Mouse (Mus musculus): ENCODE results near the gene Bspry.

The Bspry gene

DNA sequence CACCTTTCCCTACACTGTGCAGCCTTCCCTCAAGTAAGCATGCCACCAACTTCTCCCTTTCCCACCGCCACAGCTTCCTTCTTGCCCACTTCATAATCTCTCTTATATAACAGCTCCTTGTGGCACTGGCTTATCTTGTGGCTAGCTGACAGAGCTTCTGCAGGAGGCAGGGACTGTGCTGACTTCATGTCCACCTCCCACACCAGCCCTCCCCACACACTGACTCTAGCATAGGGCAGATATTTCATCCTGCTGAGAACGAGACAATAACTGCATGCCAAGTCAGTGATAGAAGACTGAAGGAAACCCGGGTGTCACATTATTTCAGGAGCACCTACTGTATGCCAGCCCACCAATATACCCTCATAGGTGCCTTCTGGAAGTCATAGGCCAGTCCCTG, 35.6 kb downstream of the Bspry start:
- DNase-seq (ENCODE audit: low spot score in 2 of 2), result peak in 1 of 2 experiments; percentile 32

DNA sequence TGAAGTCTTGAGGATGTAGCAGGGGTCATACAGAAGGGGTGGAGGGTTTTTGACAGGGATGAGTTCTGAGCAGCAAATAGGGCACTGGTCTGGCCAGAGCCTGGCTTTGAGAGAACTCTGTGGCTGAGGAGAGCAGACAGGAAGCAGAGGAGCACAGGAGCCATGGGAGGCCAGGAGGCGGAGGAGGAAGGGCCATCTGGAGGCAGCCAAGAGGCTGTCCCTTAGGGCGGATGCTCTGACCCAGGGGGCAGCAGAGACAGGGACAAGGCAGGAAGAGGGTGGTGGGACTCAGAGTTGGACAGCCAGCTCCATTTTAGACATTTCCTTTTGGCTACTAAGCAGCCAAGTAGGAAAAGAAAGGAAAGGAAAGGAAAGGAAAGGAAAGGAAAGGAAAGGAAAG, 36.2 kb downstream of the Bspry start:
- peak; percentile 34 to 38 for DNase-seq (ENCODE audit: low spot score in 2 of 2)

DNA sequence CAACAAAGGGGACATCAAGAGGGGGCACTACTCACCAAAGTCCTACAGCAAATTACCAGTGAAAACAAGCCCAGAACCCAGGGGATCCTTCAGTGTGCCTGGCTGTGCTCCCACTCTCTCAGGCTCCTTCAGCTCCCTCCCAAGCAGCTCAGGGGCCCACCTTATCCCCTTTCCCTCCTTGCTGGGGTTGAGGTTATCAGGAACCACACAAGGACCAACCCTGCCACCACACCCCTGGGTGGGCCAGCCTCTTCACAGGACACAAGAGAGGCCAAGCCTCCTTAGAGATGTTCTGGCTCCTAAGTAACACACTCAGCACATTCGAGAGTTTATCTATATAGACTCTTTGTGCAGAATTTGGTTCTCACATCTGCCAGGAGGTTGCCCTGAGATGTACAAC, 36.7 kb downstream of the Bspry start:
- peak; percentile 70 to 80 for DNase-seq (ENCODE audit: low spot score in 2 of 2)

DNA sequence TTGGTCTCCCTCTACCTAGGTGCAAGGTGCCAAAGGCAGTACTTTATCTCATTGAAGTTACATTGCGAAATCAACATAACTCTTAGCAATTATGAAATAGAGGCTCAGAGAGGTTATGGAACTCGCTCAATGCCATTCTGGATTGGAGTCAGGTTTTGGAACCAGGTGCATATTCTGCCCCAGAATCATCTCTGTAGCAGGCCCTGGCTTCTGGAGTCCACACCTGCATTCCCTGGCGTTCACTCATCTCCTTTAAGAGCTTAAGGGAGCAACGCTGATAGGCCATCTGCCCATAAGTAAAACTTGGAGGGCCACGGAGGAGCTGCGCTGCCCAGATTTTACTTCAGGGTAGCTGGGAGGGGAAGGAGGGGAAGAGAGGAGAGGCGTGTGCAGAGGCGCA, 37.2 kb downstream of the Bspry start:
- DNase-seq (ENCODE audit: low spot score in 2 of 2), result no peak

DNA sequence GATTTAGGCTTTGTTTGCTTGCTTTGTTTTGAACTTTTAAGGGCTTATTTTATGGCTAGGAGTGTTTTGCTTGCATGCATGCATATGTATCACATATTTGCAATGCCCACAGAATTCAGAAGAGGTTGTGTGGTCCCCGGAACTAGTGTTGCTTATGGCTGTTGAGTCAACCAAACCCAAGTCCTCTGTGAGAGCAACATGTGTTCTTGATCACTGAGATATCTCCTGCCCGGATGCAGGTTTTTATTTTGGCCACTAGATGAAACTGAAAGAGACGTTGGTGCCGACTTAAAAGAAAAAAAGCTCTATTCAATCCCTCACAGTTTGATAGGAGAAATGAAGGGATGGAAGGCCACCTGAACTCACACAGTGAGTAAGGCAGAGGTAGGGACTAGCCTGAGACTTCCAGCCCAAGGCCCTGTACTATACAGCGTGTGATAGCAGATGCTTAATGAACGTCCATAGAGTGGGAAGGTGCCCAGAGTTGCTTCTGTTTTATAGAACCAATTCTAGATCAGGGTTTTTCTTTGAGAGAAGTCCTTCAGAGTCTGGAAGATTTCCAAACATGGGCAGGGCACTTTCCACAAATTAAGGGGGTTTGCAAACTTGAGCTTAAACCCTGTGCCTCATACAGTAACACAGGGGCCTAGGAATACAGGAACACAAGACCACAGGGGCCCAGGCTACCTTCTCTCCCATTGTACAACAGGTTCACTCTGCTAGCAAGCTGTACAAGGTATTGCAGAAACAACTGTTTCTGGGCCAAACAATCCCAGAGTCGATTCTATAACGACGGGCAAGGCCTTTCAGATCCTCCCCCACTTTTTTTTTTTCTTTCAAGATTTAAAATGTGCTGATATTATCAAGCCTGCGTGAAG, 37.9 kb downstream of the Bspry start:
- DNase-seq (ENCODE audit: low spot score in 2 of 2), result no peak

DNA sequence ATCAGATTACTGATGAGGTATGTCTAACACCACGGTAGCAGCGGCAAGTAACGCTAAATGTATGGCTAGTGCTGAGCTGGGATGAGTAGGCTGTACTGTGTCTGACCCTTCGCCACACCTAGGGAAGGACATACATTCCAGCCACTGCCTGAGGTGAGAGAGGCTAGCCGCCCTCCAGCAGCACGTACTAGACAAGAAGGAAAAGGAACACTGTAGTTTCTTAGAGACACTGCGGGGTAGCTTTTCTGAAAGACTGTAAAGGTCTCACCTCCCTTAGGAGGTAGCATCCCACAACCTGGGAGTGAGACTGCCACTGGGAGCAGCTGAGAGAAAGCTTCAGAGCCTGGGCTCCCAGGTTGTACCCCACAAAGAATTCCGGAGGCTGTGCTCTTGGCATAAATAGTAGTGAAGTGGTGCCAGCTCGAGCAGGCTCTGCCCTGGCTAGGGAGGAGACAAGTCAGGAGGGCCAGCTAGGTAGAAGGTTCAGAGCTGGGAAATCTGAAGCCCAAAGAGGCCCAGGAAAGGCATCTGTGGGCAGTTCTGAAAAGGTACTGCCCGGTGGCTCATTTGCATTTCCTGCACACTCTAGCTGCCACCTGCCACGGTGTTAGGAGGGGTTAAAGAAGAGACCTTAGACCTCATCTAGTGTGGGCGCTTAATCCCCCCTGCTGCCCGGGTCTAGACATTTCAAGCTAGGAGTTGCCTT, 38.7 kb downstream of the Bspry start:
- peak; percentile 35 to 38 for DNase-seq (ENCODE audit: low spot score in 2 of 2)

DNA sequence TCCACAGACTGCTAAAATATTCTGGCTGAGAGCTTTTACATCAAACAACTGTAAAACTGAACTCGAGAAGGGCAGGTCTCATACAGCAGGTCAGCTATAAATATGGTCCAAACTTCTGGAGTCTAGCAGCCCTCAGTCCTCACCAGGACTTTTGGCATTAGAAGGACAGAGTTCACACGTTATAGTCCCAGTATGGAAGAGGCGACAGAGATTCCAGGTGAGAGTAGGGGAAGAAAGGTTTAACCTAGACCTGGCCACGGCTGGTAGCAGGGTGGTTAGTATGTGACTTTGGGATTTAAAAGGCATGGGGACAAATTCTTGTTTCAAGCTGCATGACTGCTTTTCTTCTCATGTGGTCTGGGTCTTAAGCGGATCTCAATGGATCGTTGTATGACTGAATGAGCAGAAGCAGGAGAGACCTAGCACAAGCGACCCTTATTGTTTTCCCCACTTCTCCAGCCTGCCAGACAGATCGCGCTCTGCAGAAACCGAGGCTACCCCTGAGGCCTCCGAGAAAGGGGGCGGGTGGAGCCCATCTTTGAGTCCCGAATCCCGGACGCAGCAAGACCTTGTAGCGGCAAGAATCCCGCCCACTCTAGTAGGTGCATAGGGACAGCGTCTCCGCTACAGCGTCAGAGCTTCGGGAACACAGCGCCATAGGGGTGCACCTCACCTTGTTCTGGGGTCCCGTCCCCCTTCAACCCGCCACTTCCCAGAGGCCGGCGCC, 39.4 kb downstream of the Bspry start:
- DNase-seq (ENCODE audit: low spot score in 2 of 2), result no peak

DNA sequence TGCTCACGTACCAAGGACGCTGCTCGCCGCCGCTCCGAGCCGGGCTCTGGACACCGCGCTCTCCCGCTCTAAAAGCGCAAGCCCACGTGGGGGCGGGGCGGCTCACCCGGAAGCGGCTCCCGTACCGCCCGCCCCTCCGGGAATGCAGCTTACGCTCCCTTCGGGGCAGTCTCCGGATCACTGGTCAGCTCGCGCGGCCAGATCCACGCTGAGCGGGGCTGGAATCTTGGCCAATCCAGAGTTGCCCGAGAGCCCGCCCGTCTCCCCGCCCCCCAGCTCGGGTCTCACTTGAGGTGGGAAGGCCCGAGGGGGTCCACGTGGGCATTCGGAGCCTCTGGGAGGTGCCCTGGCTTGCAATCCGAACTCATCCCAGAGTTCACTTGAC, 40.0 kb downstream of the Bspry start, which contains the start of gene Alad:
Gene Alad, minus strand, starts transcription at position 70 of the 385 bp plus-strand sequence.
- DNase-seq (ENCODE audit: low spot score in 2 of 2), result peak; percentile 76 to 80

DNA sequence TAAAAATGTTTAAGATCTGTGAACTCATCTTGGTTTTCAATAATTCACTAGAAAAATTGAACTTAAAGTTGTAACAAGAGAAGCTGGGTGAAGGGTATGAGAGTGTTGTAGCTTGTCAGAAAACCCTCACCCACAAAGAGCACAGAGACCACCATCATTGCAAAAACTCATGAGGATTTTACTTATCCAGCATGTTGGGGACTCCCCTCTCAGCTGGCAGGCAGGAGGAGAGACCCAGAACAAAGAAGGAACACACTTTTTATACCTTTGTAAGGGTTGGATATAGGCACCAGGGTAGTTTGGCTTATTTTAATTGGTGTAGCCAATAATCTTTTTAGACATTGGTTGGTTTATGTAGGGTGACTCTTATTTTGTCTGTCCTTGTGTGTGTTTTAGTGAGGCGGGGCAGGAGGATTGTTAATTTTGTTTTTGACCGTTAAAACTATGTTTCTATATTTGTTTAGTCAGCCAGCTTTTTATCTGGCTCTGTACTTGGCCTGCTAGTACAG, 41.1 kb downstream of the Bspry start:
- no peak for DNase-seq (ENCODE audit: low spot score in 2 of 2)

DNA sequence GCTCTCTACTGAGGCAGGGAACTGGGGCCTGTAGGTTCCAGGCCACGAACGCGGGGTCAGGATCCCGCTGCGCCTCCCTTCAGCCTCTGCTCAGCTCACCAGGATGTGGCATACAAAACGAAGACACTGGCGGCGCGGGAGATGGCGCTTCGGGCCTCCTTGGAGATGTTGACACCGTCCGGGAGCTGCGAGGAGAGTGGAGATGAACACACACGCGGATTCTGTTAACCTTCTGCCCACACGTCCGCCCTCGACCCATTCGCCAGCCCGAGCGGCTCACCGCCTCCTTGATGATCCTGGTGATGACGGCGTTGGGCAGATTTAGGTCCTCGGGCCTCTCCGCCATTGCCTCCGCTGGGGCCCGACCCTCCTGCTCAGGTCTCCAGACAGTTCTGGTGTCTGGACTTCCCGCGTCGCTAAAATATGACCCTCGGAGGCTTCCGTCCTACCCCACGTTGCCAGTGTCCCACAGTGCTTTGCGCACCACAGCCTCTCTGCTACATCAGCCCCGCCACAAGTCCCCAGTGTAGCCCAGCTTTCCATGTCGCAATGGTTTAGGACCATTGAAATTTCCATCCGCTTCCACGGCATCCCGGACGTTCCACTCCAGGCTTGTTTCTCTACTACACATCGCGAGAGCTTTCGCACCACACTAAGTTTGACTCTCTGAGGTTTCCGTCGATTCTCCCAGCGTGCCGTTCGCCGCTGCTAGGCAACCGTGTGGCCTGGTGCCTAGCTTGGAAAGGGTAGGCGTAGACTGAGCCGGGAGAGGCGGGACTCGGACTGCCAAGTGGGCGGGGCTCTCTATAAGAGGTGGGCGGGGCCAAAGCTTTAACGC, 45.0 kb downstream of the Bspry start, which contains the start of the genes Pole3 and 4933430I17Rik:
Gene Pole3, minus strand, starts transcription at position 418 of the 838 bp plus-strand sequence.
Gene 4933430I17Rik, plus strand, starts transcription at position 719 of the 838 bp plus-strand sequence.
- DNase-seq (ENCODE audit: low spot score in 2 of 2), result peak; percentile 93 to 95

DNA sequence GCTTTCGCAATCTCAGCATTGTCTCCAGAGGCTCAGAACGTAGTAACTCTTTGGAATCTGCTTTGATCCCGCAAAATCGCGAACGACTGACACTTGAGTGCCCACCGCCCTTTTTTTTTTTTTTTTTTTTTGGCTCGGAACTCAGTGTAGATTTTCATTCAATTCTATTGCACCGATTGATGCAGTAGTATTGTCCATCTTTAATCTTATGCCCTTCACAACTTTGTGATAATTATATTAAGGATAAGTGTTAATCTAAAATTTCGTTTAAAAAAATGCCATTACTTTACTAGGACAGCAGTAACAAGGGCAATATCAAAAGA, 45.6 kb downstream of the Bspry start:
- no peak for DNase-seq (ENCODE audit: low spot score in 2 of 2)

DNA sequence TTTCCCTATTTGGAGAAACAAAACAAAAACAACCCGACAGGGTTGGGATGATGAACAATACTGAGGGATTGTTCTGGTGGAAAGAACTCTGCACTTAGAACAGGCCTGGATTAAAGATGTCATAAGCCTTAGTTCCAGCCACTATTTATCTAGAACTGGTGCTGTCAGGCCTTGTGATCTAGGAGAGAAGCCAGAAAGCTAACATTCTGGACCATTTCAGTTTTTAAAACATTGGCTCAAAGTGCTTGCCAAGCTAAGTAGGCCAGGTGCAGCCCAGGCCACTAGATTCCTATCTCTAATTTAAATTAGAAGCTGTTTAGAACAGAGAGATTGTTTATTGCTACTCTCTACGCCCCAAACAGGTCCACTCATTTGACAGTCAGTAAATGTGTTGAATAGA, 46.4 kb downstream of the Bspry start:
- no peak for DNase-seq (ENCODE audit: low spot score in 2 of 2)

DNA sequence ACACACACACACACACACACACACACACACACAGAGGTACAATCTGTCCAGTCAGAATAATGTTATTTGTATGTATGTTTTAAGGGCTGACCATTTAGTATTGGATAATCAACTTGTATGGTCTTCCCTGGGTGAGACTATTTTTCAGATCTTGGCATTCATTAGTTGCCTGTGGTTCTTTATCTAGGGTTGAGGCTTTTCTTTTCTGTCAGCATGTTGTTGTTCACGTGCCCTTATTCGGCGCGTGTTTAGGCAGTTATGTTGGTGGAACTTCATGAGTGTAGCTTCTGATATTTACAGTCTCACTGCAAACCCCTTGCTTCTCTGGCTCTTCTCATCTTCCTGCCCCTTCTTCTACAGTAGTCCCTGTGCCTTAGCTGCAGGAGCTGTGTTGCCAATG, 47.8 kb downstream of the Bspry start:
- DNase-seq (ENCODE audit: low spot score in 2 of 2), result no peak

DNA sequence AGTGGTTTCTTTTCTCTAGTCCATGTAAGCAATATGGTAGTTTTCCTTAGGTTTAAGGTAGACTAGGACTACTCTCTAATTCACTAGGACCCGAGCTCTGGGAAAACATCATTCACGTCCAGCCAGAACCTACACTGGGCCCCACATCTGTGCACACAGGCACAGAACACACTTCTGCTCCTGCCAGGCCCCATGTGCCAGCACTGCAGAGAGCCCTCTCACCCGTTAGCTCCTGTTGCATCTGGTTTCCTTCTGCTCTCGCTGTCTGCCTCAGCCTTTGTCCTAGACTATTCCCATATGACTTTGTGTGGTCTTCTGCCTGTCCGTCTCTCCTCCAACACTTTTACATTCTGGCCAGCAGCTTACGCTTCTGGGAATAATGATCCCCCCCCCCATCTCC, 53.9 kb downstream of the Bspry start:
- no peak for DNase-seq (ENCODE audit: low spot score in 2 of 2)

DNA sequence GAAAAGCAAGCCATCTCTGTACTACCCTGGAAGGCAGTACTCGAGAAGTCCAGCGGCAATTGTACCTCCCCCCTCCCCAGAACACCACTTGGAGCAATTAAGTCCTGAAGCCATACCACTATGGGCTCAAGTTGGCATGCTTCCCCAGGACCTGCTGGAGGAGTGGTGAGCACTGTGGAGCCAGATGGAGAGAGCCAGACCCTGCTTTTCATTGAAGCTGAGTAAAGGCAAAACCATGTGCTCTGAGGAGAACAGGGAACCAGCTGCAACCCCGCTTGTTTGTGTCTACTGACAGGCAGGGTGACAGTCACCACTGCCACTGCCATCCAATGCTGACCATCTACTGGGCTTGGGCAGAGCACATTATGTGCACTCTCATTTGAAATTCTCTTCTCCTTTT, 61.9 kb downstream of the Bspry start:
- no peak for DNase-seq (ENCODE audit: low spot score in 2 of 2)

DNA sequence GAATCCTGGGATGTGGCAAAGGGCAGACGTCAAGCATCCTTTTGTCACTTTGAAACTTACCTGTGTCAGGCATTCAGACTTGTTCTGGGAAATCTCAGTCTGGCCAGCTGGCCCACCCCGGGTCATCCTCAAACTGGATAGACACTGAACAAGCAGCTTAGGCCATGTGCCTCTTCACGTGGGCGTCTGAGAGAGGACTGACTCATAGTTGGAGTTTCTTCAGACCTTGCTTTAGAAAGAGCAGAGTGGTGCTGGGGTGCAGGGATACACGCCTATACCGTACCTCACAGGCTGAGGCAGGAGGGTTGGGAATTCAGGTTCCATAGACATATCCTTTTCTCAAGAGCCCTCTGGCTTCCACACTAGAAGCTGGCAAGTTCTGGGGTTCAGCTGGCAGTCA, 63.9 kb downstream of the Bspry start:
- DNase-seq (ENCODE audit: low spot score in 2 of 2), result no peak

DNA sequence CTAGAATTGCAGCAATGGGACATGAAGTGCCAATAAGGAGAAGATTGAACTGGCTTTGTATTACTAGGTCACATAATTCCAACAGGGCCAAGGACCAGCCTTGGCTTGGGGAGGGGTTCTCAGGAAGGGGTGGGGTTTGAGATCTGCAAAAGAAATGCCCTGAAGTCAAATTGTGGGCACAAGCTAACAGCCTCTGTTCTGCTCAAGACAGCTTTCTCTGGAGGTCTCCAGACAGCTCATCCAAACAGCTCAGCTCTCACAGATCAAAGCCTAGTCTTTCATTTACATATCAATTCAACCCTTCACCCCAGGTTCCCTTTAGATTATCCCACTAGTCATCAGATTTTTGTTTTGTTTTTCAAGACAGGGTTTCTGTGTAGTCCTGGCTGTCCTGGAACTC, 64.9 kb downstream of the Bspry start:
- no peak for DNase-seq (ENCODE audit: low spot score in 2 of 2)

Measured in spleen, postnatal 36 days (tissue).